In the genomic region with DNA sequence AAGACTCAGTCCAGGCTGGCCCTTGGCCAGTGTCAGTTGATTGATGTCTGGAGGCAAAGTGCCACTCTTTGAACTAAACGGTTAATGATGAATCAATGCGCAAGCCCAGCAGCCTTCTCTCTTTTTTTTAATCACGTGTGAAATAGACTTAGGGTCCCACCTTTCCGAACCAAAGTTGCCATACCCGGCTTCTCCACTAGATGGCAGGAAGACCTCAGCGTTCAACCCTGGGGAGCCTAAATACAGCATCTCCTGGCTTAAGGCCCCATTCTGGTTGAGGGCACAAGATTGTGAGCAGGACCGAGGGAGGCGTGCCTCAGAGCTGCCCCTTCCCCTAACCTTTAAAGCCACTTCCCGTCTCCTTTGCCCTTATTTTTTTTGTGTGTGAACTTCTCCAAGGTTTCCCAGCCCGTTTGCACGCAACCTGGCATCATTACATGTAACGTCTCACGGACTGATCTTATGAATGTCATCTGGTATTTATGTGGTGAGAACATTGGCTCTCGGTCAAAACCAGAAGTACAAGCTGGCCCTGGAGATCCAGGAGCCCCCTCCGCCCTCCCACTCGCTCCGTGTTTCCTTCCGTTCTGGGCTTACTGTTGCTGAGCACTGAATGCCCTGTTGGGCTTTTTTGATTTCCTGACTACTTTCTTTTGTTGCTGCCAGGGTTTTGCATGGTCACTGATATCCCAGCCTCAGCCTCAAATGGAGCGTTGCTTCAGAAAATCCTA, we compare ENCODE assay signal across 8 mouse cellular contexts. TPM values are rescaled to one million over a fixed set of nuclear protein-coding genes. Genes with fewer than 3 reads are reported as not detected.
DNase-seq lines count a peak whose midpoint lies in the region; ATAC-seq and TF ChIP-seq lines count a peak whose summit lies in the region.

No protein-coding gene starts in this region.

- H3K4me2 ChIP-seq in CH12.LX (ENCODE audit: insufficient read depth, low read depth, poor library complexity, severe bottlenecking): no peak overlapping the region
- H3K4me2 ChIP-seq in forebrain, embryonic 12.5 days: peak overlapping the region; percentile 31
- peak overlapping the region; percentile 52 for H3K4me2 ChIP-seq in heart, postnatal 0 days (ENCODE audit: low read depth, low read length)
- no peak overlapping the region for H3K4me2 ChIP-seq in liver, embryonic 16.5 days (ENCODE audit: low read depth, low read length)
- H3K4me2 ChIP-seq in neural tube, embryonic 14.5 days (ENCODE audit: low read depth, low read length): peak overlapping the region; percentile 28

- H3K9ac ChIP-seq in CH12.LX (ENCODE audit: insufficient read depth, low read depth): no peak overlapping the region
- H3K9ac ChIP-seq in forebrain, embryonic 12.5 days: no peak overlapping the region
- H3K9ac ChIP-seq in heart, postnatal 0 days (replicated peaks; ENCODE audit: low read depth, low read length): no peak overlapping the region
- no peak overlapping the region for H3K9ac ChIP-seq in liver, embryonic 16.5 days (ENCODE audit: low read depth, low read length)
- no peak overlapping the region for H3K9ac ChIP-seq in neural tube, embryonic 14.5 days (replicated peaks; ENCODE audit: low read depth, low read length)

- dilution Hi-C loops in CH12.LX (cut with MboI; ENCODE audit: extremely low pct_ligation_motif_present, extremely low pct_unique_long_range_greater_than_20kb, low sequenced_read_pairs): no loop called here

- peak; percentile 71 for DNase-seq in CH12.LX (ENCODE audit: extremely low read depth)
- DNase-seq in c-Kit-positive CD71-positive TER-119-negative erythroid progenitor cells, embryonic 14.5 days (ENCODE audit: low read depth): peak; percentile 62
- DNase-seq in heart, postnatal 0 days (ENCODE audit: low spot score): peak; percentile 73
- peak; percentile 60 to 86 for DNase-seq in kidney, postnatal 36 days

- no peaks in the 10 kb centered on the region for H3K27me3 ChIP-seq in CH12.LX (replicated peaks)
- no peaks in the 10 kb centered on the region for H3K27me3 ChIP-seq in forebrain, embryonic 12.5 days
- H3K27me3 ChIP-seq in heart, postnatal 0 days (ENCODE audit: control insufficient read depth, insufficient read depth, low read length): no peaks in the 10 kb centered on the region
- H3K27me3 ChIP-seq in liver, embryonic 16.5 days (ENCODE audit: control insufficient read depth, insufficient read depth, low read depth, low read length): no peaks in the 10 kb centered on the region
- H3K27me3 ChIP-seq in neural tube, embryonic 14.5 days (ENCODE audit: control insufficient read depth, insufficient read depth, low read length): no peaks in the 10 kb centered on the region
- H3K27me3 ChIP-seq in testis, adult 2 months (ENCODE audit: control insufficient read depth, insufficient read depth, low read length): no peaks in the 10 kb centered on the region

- TF ChIP-seq POLR2A in CH12.LX (IDR thresholded peaks at IDR 0.05; ENCODE audit: low read depth, low read length): no peak
- no peak for TF ChIP-seq POLR2A in testis, adult 2 months (IDR thresholded peaks at IDR 0.05; ENCODE audit: control insufficient read depth, low read depth, low read length)

- TF ChIP-seq CTCF in CH12.LX (conservative IDR thresholded peaks at IDR 0.05 in 1 of 2, IDR thresholded peaks at IDR 0.05 in 1 of 2; ENCODE audit: low read depth in 2 of 2, low read length in 2 of 2): peak; percentile 95 to 96
- TF ChIP-seq CTCF in heart, postnatal 0 days (IDR thresholded peaks at IDR 0.05; ENCODE audit: low read depth): peak; percentile 90
- peak; percentile 75; the same call in 1 of the 2 replicates for TF ChIP-seq CTCF in testis, adult 2 months (IDR thresholded peaks at IDR 0.05; ENCODE audit: control insufficient read depth, insufficient read depth, insufficient replicate concordance, low read depth, low read length)

- ATAC-seq in forebrain, embryonic 12.5 days (ENCODE audit: low FRiP score): peak; percentile 80
- ATAC-seq in heart, postnatal 0 days (ENCODE audit: insufficient read depth, low read depth): peak; percentile 75
- ATAC-seq in liver, embryonic 16.5 days (ENCODE audit: low read depth): peak; percentile 30; the same call in 1 of the 2 replicates
- ATAC-seq in neural tube, embryonic 14.5 days (ENCODE audit: low read depth): peak; percentile 87

- no peak overlapping the region for H3K27ac ChIP-seq in CH12.LX (ENCODE audit: insufficient read depth, low read depth)
- H3K27ac ChIP-seq in forebrain, embryonic 12.5 days: no peak overlapping the region
- H3K27ac ChIP-seq in heart, postnatal 0 days (ENCODE audit: low read depth): no peak overlapping the region
- no peak overlapping the region for H3K27ac ChIP-seq in liver, embryonic 16.5 days (ENCODE audit: low read length)
- H3K27ac ChIP-seq in neural tube, embryonic 14.5 days (ENCODE audit: low read depth, low read length): no peak overlapping the region
- H3K27ac ChIP-seq in testis, adult 2 months (ENCODE audit: control insufficient read depth, insufficient read depth, low read depth, low read length): no peak overlapping the region

- no peaks in the 10 kb centered on the region for H3K9me3 ChIP-seq in CH12.LX (replicated peaks; ENCODE audit: low read length)
- H3K9me3 ChIP-seq in forebrain, embryonic 12.5 days: no peaks in the 10 kb centered on the region
- no peaks in the 10 kb centered on the region for H3K9me3 ChIP-seq in heart, postnatal 0 days (replicated peaks; ENCODE audit: control insufficient read depth, low read length)
- H3K9me3 ChIP-seq in liver, embryonic 16.5 days (replicated peaks; ENCODE audit: control insufficient read depth, low read length): no peaks in the 10 kb centered on the region
- H3K9me3 ChIP-seq in neural tube, embryonic 14.5 days (ENCODE audit: control insufficient read depth, low read length): no peaks in the 10 kb centered on the region

- TF ChIP-seq EP300 in CH12.LX (IDR thresholded peaks at IDR 0.05; ENCODE audit: low read length): no peak
- no peak for TF ChIP-seq EP300 in heart, postnatal 0 days (IDR thresholded peaks at IDR 0.05; ENCODE audit: low read depth)

- TF ChIP-seq RAD21 in CH12.LX (IDR thresholded peaks at IDR 0.05; ENCODE audit: low read depth, low read length): peak; percentile 94

- no peaks in the 10 kb centered on the region for H3K79me2 ChIP-seq in CH12.LX (replicated peaks; ENCODE audit: control insufficient read depth, extremely low read depth, insufficient read depth, poor library complexity, severe bottlenecking)

- H3K4me3 ChIP-seq in CH12.LX (replicated peaks in 1 of 3; ENCODE audit: low read depth in 2 of 3, low read length in 2 of 3, poor library complexity in 1 of 3): no peak overlapping the region
- H3K4me3 ChIP-seq in forebrain, embryonic 12.5 days (replicated peaks): no peak overlapping the region
- peak overlapping the region; percentile 24; the same call in 1 of the 2 replicates for H3K4me3 ChIP-seq in heart, postnatal 0 days (ENCODE audit: low read depth, low read length)
- H3K4me3 ChIP-seq in liver, embryonic 16.5 days (ENCODE audit: low read depth, low read length): no peak overlapping the region
- no peak overlapping the region for H3K4me3 ChIP-seq in neural tube, embryonic 14.5 days (ENCODE audit: low read depth, low read length)
- H3K4me3 ChIP-seq in testis, adult 2 months (ENCODE audit: control insufficient read depth, low read depth, low read length): peak overlapping the region; percentile 37

- 31% methylated on average over 19 of the region's 19 CpGs for WGBS in forebrain, embryonic 12.5 days
- WGBS in heart, postnatal 0 days: 21% methylated on average over 19 of the region's 19 CpGs
- WGBS in liver, embryonic 16.5 days (ENCODE audit: insufficient replicate concordance): 22% methylated on average over 19 of the region's 19 CpGs
- WGBS in neural tube, embryonic 14.5 days: 29% methylated on average over 19 of the region's 19 CpGs

- no peaks in the 10 kb centered on the region for H3K36me3 ChIP-seq in CH12.LX (replicated peaks in 1 of 2; ENCODE audit: control insufficient read depth in 1 of 2, insufficient read depth in 1 of 2, low read length in 1 of 2)
- H3K36me3 ChIP-seq in forebrain, embryonic 12.5 days (replicated peaks): no peaks in the 10 kb centered on the region
- H3K36me3 ChIP-seq in heart, postnatal 0 days (replicated peaks; ENCODE audit: control insufficient read depth, insufficient read depth, low read length): no peaks in the 10 kb centered on the region
- H3K36me3 ChIP-seq in liver, embryonic 16.5 days (ENCODE audit: control insufficient read depth, insufficient read depth): no peaks in the 10 kb centered on the region
- H3K36me3 ChIP-seq in neural tube, embryonic 14.5 days (ENCODE audit: control insufficient read depth, insufficient read depth, low read length): no peaks in the 10 kb centered on the region
- no peaks in the 10 kb centered on the region for H3K36me3 ChIP-seq in testis, adult 2 months (ENCODE audit: control insufficient read depth, insufficient read depth, low read length)

- in situ Hi-C loops in CH12.LX (cut with MboI; ENCODE audit: low pct_ligation_motif_present, low pct_unique_long_range_greater_than_20kb, low sequenced_read_pairs): loop anchor here (10.0 kb wide), 1 partner anchor 57 kb away; no protein-coding TSS in a partner anchor

- H3K4me1 ChIP-seq in CH12.LX (ENCODE audit: control insufficient read depth in 1 of 2, insufficient read depth in 2 of 2): peaks cover 0 to 3% of the 10 kb centered on the region in 2 experiments; a peak in 2 of 4 replicates
- peaks cover 5% of the 10 kb centered on the region for H3K4me1 ChIP-seq in forebrain, embryonic 12.5 days
- no peaks in the 10 kb centered on the region for H3K4me1 ChIP-seq in heart, postnatal 0 days (ENCODE audit: control insufficient read depth, insufficient read depth)
- H3K4me1 ChIP-seq in liver, embryonic 16.5 days (ENCODE audit: control insufficient read depth, low read depth, low read length): no peaks in the 10 kb centered on the region
- 0 out of 2 replicates have a peak, but pooled peaks cover 3% of the 10 kb centered on the region for H3K4me1 ChIP-seq in neural tube, embryonic 14.5 days (ENCODE audit: control insufficient read depth, insufficient read depth, low read length)
- peaks cover 5% of the 10 kb centered on the region; the same call in 1 of the 2 replicates for H3K4me1 ChIP-seq in testis, adult 2 months (ENCODE audit: control insufficient read depth, insufficient read depth, low read length)

RNA-seq across cellular contexts. Expression of a gene that starts 22.4 kb away (rescaled TPM):
- total RNA-seq in CH12.LX (2012; rRNA removed) (0.08 TPM in 1 of 2 replicates, not detected in the other), CH12.LX (2014; rRNA removed) (not detected in 2 replicates)
- polyA plus RNA-seq in CH12.LX (2012; ENCODE audit: insufficient read length, low read depth): 0.59 and 0.65 TPM in 2 replicates
- 1.7 and 1.8 TPM in 2 replicates for polyA plus RNA-seq in forebrain, embryonic 12.5 days (2016; fragmentation: Nextera tagmentation; extraction: Ambion mirVana)
- total RNA-seq in heart, postnatal 0 days (2014; rRNA removed; ENCODE audit: low replicate concordance): 0.12 TPM in 1 of 2 replicates, not detected in the other
- polyA plus RNA-seq in heart, postnatal 0 days (2015; fragmentation: Nextera tagmentation; extraction: Ambion mirVana): 2.3 and 2.5 TPM in 2 replicates
- 0.18 and 0.19 TPM in 2 replicates for polyA plus RNA-seq in liver, embryonic 16.5 days (2015; fragmentation: Nextera tagmentation; extraction: Ambion mirVana)
- 0.12 and 0.86 TPM in 2 replicates for polyA plus RNA-seq in neural tube, embryonic 14.5 days (2014; fragmentation: Nextera tagmentation; extraction: Ambion mirVana)
- 0.06 and 0.46 TPM in 2 replicates for polyA plus RNA-seq in testis, adult 2 months (2012; rRNA removed)

RNA-seq across cellular contexts. Expression of a gene that starts 30.2 kb away (rescaled TPM):
- total RNA-seq in CH12.LX (2012; rRNA removed) (not detected in 2 replicates), CH12.LX (2014; rRNA removed) (not detected in 2 replicates)
- polyA plus RNA-seq in CH12.LX (2012; ENCODE audit: insufficient read length, low read depth): not detected in 2 replicates
- not detected in 2 replicates for polyA plus RNA-seq in forebrain, embryonic 12.5 days (2016; fragmentation: Nextera tagmentation; extraction: Ambion mirVana)
- not detected in 2 replicates for total RNA-seq in heart, postnatal 0 days (2014; rRNA removed; ENCODE audit: low replicate concordance)
- polyA plus RNA-seq in heart, postnatal 0 days (2015; fragmentation: Nextera tagmentation; extraction: Ambion mirVana): not detected in 2 replicates
- polyA plus RNA-seq in liver, embryonic 16.5 days (2015; fragmentation: Nextera tagmentation; extraction: Ambion mirVana): 0.08 and 0.11 TPM in 2 replicates
- not detected in 2 replicates for polyA plus RNA-seq in neural tube, embryonic 14.5 days (2014; fragmentation: Nextera tagmentation; extraction: Ambion mirVana)
- polyA plus RNA-seq in testis, adult 2 months (2012; rRNA removed): 0.60 and 0.65 TPM in 2 replicates

Comparison
In these comparisons a context has a peak if more than half of its experiments do, and no peak if none do; other contexts are left out.
1. H3K4me2 ChIP-seq: peak in forebrain, embryonic 12.5 days (single experiment), heart, postnatal 0 days (single experiment) and neural tube, embryonic 14.5 days (single experiment); none in CH12.LX (single experiment) and liver, embryonic 16.5 days (single experiment).
2. H3K4me3 ChIP-seq: peak in heart, postnatal 0 days (single experiment) and testis, adult 2 months (single experiment); none in CH12.LX (0 of 3), forebrain, embryonic 12.5 days (single experiment), liver, embryonic 16.5 days (single experiment) and neural tube, embryonic 14.5 days (single experiment).
3. ATAC-seq: peak in every context shown above with its lines; median percentile 87 in neural tube, embryonic 14.5 days; 80 in forebrain, embryonic 12.5 days; 75 in heart, postnatal 0 days; 30 in liver, embryonic 16.5 days.
4. Peak in every context shown above with its lines, with median percentiles within 50 percentile points of each other: DNase-seq and CTCF ChIP-seq.